Mouse (Mus musculus) urinary bladder, postnatal 25 days (tissue): ENCODE results near the gene Gm973.
"Not testable (repeated sequence)": the region's sequence is repeated elsewhere in the genome, so short reads cannot be mapped to it uniquely, and the experiment has no call there.

Experiments
- DNase-seq: peaks from one replicate; pipeline ENCODE4 v3.0.0; 2022; ENCODE audit warnings: low spot score

Gene Gm973

DNA sequence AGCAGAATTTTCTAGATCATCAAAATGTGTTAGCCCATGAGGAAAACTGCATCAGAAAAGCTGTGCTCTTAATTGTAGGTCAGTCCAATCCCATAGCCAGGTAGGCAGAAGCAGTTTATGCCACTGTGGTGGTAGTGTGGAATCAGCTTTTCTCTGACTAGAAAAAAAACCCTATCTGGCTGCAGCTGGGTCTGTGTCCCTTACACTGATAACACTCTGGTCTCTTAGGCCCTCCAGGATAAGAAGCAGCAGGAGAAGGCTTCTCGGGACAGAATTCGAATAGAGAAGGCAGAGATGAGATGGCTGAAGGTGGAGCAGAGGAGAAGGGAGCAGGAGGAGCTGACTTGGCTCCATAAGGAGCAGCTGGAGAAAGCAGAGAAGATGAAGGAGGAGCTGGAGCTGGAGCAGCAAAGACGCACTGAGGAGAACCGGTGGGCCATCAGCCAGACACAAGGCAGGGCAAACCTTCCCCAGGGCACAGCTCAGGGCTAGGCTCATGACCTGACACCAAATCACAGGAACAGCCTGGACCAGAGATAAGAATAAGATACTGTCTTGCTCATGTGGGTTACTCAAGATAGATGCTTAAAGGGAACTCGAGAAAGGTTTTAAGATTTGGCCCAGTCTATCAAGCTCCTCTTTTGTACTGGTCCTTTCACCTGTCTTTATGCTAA, 116.1 kb downstream of the Gm973 start:
- DNase-seq = no peak

DNA sequence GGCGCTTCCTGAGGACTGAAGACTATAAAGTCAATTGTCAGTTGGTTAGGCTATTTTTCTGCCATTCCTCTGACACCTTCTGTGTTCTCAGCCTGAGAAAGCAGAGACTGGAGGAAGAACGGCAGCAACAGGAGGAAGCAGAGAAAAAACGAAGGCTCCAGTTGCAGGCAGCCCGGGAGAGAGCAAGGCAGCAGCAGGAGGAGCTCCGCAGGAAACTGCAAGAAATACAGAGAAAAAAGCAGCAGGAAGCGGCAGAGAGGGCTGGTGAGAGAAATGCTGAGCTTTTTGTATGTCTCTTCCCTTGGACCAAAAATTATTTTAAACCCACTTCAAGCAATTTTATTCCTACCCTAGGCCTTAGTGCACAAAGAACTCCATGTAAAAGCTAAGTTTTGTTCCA, 117.0 kb downstream of the Gm973 start:
- DNase-seq = no peak

DNA sequence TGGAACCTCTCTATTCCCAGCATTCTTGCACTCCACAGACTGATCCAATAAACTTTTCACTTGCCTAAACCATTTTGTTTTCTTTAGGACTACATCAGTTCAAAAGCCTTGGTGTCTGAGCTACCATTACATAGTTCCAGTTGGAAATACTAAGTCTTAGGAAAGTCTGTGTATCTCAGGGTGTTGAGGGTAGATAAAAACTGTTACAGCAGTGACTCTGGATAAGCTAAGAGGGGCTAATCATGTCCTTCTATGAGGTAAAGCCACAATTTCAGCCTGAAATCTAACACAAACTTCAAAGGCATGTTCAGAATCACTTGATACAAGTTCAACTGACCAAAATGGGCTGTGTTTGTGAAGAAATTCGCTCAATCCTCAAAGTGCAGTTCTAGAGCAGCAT, 120.3 kb downstream of the Gm973 start:
- DNase-seq = no peak

DNA sequence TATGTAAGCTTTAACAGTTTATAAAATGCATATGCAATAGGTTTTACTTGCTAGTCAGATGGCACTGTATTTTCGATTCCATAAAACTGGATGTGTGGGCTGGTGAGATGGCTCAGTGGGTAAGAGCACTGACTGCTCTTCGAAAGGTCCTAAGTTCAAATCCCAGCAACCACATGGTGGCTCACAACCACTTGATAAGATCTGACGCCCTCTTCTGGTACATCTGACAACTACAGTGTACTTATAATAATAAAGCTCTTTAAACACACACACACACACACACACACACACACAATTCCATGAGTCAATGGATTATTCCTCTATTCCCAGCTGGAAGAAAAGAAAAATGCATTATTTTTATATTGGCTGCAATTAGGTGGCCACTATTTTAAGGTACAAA, 122.3 kb downstream of the Gm973 start:
- no peak for DNase-seq

DNA sequence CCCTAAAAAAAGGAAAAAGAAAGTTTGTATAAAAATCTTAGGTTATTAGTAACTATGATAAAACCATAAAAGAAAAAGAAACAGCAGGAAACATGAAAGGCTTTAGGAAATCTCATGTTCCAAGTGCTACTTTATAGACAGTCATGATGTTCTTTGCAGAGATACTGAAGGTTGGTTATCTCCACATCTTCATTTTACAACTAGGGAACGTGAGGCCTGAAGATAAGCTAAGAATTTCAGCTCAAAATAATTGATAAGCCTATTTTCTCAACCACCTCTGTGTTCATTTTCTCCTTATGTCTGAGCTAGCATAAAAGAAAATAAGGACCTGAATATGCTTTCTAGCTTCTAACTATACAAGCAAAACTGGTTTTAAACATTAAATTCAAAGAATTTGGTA, 126.4 kb downstream of the Gm973 start:
- no peak for DNase-seq

DNA sequence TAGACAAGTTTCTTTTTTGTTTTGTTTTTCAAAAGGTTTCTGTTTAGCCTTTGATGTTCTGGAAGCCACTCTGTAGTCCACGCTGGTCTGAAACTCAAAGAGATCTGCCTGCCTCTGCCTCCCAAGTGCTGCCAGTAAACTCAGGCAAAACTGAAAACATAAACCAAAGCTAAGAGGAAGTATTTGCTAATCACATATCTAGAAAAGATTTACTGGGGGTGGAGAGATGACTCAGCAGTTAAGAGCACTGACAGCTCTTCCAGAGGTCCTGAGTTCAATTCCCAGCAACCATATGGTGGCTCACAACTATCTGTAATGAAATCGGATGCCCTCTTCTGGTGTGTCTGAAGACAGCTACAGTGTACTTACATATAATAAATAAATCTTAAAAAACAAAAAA, 130.4 kb downstream of the Gm973 start:
- not testable (repeated sequence) for DNase-seq

DNA sequence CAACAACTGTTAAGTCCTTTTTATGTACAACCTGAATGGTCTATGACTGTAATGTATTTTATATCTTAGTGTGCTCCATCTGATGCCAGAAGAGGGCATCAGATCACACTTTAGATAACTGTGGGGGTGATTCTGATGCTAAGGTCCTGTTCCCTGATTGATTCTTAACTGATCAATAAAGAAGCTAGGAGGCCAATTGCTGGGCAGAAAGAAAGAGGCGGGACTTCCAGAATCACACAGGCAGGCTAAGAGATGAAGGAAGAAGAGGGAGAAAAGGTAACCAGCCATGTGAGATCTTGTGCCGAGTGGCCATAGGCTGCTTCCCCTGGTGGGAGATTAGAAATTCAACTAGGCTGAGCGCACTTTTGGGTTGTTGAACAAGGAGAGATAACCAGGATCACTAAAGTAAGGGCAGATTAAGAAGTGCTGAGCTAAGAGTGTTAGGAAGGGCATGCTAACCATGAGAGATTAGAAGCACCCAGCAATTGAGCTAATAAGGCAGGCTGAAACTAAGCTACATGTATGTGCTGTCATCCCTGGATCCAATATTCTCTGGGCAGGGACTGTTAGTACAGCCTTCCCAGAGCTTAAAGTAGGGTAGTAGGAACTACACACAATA, 135.2 kb downstream of the Gm973 start:
- DNase-seq = no peak

DNA sequence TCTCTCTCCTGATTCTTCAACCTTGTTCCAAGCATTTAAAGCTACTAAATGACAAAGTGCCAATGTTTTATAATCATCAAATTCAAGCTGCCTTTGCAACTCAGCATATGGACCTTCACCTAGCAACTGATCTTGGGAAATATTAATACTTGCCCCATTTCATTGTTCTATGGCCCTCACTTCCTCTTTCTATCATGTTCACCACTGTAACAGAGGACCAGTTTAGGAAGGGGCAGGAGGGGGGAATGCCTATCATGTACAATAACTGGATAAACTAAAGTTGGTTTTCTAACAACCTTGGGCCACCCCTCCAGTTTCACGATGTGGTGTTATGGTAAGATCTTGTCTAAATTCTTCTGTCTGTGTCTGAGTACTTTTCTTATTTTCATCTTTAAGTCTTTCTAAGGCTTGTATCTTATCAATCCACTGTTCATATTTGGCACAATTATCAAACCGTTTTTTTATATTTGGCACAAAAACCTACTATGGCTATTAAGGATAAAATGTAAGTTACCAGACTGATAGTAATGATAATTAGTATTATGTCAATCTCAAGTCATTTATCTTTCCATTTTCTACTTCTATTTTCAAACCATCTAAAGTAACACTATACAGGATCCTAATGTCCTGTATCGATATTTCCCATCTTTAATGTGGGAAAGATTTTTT, 137.3 kb downstream of the Gm973 start:
- no peak for DNase-seq

DNA sequence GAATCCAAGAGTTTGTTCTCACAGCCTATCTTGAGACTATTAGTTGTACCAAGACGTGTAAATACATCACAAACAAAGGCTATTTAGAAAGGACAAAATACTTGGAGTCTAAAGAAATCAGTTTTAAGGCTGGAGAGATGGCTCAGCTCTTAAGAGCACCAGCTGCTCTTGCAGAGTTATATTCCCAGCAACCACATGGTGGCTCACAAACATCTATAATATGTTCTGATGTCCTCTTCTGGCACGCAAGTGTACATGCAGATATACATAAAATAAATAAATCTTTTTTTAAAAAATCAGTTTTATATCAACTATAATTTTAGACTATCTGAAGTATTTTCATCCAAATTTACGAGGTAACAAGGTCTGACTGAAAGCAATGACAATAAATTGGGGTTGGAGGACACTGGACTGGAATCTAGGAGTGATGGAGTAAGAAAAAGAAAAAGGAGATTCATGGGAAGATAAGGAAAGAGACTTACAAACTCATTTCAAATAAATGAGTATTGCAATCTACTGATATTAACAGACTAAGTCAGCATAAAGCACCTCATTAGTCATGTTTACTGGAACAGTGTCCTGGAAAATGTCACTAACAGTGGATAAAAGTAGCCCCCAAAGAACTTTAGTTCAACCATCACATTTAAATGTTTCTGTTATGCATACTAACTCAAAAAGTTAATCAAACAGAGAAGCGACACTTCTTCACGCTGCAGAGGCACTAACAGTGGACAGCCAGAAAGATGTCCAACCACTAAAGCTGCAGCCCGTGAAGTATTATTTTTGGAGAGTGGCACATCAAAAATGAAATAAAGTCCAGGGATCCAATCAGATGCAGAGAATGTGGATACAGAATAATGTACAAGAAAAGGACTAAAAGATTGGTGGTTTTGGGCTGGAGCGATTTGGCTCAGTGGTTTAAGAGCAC, 140.4 kb downstream of the Gm973 start:
- DNase-seq = no peak

DNA sequence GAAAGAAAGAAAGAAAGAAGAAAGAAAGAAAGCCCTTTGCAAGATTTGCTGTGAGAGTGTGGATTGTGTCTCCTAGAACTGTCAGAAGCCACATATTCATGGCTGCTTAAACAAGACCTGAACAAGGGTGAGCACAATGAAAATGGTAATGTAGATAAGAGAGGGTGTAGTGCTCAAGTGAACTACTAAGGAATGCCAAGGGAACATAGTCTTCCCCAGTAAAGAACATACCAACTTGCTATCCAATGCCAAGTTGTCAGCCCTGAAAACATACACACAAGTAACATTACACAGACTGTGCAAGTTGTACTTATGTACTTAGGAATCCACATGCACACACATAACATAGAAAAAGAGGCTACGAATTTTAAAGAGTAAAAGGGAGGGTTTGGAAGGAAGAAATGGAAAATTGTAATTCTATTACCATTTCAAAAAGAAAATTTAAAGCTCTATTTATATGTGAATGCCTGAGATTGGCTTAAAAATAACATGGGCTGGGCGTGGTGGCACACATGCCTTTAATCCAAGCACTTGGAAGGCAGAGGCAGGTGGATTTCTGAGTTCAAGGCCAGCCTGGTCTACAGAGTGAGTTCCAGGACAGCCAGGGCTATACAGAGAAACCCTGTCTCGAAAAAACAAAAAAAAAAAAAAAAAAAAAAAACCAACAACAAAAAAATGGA, 147.5 kb downstream of the Gm973 start:
- DNase-seq = no peak

DNA sequence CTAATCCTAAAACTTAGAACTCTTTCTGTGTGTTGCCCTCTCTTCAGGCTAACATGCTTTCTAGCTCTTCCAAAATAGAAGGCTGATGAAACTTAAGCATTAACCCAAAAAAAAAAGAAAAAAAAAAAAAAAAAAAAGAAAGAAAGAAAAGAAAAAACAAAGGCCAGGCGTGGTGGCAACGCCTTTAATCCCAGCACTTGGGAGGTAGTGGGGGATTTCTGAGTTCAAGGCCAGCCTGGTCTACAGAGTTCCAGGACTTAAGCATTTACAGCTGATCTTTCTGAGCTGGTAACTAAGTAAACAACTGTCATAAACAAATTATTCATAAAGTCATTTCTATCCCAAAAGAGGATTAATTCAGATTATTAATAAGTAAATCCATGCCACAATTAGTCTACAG, 152.8 kb downstream of the Gm973 start:
- no peak for DNase-seq

DNA sequence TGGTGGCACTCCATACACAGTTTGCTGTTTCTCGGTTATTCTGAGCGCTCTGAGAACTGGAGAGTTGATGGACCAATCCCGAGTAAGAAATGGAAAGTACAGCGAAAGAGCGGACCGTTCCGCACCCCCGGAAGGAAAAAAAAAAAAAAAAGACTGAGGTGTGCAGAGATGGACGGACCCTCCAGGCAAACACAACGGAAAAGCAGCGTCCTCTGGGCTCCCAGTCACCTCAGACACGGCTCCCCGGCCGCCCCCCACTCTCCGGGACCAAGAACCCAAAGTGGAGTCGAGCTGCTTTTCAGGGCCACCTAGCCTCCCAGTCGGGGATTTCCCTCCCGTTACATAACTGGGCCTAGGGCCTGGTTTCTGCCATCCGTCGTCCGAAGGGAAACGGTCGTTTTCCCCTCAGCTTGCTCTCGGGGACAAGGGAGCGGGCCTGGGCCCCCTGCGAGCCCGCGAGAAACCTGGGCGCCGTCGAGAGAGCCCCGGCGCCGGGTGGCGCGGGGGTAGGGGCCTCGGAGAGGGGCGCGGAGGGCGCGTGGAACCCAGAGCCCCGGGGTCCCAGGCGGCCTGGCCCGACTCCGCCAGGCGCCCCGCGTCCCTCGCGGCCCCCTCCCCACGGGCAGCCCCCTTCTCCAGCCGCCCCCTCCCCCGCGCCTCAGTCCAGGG, 154.0 kb downstream of the Gm973 start:
- DNase-seq = peak; percentile 19

DNA sequence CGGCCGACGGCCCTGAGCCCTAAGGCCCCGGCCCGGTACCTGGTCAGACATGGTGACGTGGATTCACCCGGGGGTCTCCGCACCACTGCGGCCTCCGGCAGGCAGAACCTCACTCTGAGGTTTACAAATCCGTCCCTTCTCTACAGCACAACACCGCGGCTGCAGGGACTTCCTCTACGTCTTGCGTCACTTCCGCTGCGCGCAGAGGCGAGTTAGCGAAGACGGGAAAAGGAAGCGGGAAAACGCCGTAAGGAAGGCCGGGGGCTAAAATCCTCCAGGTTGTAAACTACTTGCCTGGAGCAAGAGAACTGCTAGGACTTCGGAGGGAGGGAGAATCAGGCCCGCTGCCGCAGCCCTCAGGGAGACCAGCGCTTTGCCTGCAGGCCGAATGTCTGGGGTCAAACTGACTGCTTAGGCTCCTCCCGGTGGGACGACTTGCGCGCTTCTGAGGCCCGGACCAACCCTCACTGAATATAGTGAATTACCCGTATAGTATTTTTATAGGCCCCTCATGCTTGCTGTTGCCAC, 154.6 kb downstream of the Gm973 start, which contains the start of gene Sumo1:
Gene Sumo1 (minus strand): TSS at position 194 of the 528 bp plus-strand sequence.
- peak; percentile 75 for DNase-seq

DNA sequence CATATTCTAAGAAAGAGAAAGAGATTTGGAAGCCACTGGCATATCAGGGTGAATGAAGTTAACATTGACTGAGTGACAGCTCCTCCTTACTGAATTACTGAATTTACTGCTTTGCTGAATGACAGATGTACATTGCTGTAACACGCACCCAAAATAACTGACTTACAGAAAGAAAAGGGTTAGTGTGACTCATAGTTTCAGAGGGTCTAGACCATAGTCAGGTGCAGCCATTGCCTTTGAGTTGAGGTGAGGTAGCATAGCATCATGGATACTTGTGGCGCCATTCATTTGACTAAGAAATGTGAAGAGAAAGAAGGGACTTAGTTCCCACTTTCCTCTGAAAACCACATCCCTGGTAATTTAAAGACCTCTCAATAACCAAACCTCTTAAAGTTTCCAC, 157.6 kb downstream of the Gm973 start:
- no peak for DNase-seq

DNA sequence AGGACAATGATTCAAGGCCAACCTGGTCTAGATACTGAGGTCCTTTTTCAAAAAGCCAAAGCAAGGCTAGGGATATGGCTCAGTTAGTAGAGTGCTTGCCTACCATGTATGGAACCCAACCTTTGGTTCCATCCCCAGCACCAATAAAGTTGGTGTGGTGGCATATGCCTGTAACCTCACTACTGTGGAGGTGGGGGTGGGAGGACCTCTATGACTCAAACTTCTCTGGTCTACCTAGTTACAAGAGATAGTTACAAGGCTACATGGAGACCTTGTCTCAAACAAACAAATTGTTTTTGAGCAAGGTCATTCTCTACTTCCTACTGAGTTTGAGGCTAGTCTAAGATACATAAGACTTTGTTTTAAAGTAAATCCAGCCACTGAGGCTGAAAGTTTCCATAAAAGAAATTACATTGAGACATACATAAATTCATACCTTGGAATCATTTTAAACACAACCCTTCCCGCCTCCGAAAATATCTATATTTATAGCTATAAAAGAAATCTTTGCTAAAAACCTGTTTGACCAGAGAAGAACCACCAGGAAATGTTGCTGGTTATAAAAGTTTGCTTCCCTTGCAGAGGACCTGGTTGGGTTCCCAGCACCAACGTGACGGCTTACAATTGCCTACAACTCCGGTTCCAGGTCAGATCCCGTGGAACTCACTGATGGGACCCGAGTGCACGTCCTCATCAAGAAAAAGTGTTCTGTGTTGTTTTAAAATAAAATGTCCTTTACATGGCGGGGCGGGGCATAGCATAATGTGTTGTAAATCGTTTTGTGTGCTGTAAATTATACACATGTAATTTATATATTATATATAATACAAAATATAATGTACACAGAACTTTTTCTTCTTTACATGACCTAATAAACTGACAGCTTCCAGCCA, 168.1 kb downstream of the Gm973 start:
- DNase-seq = peak; percentile 30

DNA sequence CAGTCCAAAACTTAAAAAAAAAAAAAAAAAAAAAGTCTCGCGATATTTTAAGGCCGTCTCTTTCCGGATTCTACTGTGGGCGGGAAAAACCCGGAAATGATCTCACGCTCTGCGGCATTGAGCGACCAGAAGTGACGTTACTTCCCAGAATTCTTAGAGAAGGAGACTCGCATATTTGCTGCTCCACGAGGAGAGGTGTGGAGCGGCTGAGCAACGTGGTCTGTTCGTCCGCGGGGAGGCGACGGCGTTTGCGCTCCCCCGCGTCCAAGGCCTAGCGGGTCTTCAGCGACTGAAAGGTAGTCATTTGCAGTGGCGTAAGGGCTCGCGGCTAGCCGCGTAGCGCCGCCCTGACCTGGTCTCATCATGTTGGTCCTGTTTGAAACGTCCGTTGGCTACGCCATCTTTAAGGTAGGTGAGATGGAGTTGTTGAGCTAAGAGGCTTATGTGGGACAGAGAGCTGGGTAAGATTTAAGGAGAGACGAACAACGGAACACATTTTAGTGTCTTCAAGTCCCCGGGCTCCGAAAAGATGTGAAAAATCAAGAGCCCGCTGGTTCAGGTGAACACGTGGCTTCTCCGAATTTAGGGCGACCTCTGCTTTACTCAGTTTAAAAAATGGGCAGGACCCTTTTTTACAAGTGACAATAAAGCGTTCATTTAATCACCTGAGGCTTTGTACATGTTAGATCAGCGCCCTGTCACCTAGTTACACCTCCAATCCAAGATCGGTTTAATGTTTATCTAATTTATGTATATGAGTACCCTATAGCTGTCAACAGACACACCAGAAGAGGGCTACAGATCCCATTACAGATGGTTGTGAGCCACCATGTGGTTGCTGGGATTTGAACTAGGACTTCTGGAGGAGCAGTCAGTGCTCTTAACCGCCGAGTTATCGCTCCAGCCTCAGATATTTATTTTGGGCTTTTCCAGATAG, 169.0 kb downstream of the Gm973 start, which contains the start of gene Nop58:
Gene Nop58 (plus strand): TSS at position 153 of the 937 bp plus-strand sequence.
- DNase-seq = peak; percentile 64
